Mouse (Mus musculus) kidney, postnatal 4 days (tissue): Measurements from ENCODE around the gene Mvb12b.
A peak's percentile ranks its signal among the peaks of the same experiment; 100 is the strongest.

Experiments used
- DNase-seq, 2 experiments: peaks; one replicate each; pipeline ENCODE4 v3.0.0; 2021; ENCODE audit warnings: mixed read lengths in 2 of 2

The Mvb12b gene

DNA sequence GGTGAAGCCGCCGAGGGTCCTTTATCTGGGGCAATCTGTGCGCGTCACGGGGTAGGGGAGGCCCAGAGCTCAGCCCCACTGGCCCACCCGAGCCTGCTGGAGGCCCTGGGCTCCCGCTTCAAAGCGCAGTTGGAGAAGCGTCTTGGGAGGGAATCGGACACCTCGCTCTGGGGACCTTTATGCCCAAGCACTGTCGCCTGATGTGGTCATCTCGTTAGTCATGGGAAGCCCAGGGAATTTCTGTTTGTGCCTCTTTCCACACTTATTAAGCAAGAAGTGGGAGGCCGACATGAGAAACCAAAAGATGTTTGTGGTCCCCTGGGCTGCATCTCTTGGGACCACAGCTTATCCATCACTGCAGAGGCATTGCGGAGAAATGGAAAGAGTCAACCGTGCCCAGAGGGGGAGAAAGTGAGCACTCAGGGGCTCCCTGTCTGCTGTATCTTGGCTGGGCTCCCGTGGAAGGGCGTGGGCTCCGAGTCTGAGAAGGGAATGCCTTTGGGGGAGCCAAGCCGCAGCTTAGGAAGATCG lies 169.9 kb downstream of the Mvb12b start:
- DNase-seq = peak in 1 of 2 experiments; percentile 30

DNA sequence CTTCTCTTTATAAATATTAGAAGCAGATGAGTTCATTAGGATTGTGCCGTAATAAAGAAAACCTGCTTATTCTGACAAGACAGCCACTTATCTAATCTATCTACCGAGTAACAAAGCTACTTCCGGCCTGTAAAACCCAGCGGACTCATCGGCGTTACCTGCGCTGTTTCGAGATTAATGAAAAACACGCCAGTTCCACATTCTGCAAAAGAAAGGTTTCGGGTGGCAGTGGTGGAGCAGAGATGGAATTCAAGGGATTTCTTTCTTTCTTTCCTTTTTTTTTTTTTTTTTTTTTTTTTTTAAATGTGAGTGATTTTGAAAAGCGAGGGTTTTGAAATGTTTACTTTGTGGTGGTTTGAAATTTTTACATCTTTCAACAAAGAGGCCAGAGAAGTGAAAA lies 170.4 kb downstream of the Mvb12b start:
- no peak for DNase-seq

DNA sequence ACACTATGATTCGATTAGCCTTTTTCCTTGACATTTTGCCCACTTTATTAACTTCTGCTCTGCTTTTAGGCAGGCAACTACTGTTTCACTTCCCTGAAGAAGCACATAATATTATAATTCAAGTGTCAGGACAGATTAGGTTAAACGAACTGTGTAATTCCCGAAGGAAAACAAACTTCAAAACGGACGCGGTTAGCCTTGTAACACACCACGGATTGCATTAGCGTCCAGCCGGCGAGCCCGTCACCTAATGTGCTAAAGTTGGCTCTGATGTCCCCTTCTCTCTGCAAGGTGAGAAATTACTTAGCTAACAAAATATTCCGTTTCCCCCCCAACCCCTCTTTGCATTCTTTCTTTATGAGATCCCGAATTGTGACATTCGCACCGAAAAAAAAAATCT lies 170.9 kb downstream of the Mvb12b start:
- DNase-seq = no peak

DNA sequence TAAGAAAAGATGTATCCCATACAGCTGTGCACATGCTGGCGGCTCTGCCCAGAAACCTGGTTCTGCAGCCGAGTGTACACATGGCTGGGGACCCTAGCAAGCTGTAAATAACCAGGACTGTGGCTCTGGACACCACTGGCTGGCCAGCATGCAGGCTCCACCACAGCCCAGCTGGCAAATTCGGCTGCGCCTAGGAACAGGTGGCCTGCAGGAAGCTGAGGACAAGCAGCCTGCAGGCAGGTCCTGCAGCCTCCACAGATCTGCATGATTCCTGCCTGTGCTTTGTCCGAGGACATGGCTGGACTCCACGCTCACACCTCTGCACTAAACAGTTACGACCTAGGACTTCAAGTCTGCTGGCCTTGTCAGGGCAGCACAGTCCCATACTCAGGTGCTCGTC lies 172.8 kb downstream of the Mvb12b start:
- DNase-seq = no peak

DNA sequence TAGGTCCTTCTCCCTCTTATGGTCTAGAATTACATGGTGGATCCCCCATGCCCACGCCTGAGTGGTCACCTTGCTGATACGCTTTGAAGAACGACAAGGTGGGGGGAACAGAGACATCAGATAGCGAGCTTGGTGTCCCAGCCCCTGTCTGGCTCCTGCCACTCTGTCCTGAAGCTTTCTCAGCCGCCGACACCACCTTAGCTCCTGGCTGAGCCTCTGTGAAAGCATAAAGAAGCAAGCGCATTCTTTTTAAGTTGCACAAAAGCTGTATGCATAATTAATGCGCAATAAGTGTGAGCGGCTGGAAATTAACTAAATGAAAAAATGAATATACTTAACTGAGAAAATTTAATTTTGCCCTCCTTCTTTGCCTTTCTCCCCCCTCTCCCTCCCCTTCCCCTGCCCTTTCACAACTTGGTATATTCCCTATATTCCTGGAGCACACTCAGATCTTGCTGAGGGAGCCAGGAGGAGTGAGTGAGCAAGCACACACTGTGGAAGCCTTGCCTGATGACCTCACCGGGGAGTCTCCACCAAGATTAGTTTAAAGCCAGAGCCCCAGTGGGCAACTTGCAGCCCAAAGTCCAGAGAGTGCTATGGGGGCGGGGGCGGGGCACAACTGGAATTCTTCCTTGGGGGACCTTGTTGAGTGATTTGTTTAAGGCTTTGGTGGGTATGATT lies 174.0 kb downstream of the Mvb12b start:
- no peak for DNase-seq

DNA sequence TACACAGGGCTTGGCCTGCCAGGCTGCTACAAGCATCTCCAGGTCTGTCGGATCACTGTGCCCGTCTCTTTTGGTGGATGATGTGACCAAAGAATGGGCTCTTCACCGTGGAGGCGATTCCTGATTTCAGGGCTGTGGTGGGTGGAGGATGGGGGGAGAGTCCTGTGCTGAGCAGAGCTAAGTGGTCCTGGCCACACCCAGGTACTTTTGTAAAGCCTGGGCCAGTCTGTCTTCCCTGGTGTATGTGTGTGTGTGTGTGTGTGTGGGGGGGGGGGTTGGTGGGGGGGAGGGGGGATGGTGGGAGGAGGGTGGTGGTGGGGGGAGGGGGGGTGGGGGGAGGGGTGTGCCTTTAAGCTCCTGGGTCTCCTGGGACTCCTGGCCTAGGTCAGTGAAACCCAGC lies 174.9 kb downstream of the Mvb12b start:
- DNase-seq = no peak

DNA sequence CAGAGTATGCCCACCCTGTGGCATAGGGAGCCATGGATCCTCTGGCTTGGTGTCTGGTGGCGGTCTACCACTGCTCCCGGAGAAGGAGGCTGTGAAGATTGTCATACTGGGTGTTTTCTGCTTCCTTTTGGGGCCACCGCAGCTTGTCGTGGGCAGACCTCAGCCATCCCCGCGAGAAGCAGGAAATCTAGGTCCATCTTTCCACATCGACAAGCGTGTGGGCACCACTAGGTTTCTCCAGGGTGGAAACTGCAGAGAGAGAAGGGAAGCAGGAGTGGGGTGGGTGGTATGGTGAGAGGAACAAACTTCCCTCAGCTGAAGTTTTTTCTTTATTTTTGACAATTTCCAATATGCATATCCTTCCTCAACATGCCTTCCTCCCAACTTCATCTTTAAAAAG lies 178.9 kb downstream of the Mvb12b start:
- no peak for DNase-seq

DNA sequence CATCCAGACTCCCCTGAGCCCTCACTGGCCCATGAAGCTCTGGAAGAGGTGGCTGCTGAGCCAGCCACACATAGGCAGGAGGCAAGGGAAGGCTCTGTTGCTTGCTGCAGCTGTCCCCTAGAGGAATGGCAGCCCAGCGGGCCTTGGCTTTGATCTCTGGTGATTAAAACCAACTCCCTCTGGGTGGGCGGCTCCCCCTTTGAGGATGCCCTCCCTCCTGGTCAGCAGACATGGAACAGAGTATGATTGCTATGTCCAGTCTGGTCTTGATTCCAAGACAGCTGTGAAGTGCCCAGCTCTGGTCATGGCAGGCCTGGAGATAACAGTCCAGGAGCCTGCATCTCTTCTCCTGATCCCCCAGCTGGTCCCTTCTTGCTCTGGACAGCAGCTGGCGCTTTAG lies 179.7 kb downstream of the Mvb12b start:
- no peak for DNase-seq

DNA sequence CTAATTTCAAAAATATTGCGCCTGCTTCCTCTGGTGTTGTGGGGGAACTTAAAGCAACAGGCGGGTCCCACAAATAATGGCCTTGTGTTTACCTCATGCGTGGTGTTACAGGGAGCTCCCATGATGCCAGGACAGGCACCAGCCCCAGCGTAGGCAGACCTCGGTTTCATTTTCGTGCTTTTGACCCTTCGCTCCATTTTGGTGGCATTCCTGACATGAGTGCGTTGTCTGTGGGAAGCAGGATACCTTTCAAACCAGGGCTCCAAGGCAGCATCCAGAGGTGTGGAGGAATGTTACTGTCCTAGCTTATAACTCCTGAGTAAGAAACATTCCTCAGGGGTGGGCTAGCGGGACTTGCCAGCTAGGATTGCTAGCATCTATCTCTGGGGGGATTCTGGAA lies 181.3 kb downstream of the Mvb12b start:
- DNase-seq = no peak

DNA sequence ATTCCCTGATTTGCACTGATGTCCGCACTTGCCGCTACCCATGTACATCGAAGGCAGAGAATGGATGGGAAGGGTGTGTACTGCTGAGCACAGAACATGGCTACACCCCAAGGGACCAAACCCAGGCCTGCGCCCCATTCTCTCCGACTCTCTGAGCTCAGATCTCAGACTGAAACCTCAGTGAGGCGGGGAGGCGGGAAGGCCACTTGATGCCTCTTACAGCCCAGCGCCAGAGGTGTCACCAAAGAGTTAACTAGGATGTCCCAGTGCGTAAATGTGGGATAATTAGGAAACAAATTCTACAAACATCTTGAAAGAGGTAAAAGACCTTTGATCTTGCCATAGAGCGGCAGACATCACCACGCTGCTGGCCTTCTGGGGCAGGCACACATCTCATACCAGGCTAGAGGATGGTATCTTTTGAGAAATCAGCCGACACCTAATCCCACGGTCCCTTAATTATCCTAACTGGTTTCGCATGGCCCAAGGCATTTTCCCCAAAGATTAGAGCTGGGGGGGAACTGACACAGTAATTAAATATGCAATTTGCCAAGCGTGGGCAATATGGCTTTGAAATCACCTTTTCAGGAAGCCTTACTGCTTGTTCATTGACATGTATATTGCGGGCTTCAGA lies 181.9 kb downstream of the Mvb12b start:
- DNase-seq = no peak

DNA sequence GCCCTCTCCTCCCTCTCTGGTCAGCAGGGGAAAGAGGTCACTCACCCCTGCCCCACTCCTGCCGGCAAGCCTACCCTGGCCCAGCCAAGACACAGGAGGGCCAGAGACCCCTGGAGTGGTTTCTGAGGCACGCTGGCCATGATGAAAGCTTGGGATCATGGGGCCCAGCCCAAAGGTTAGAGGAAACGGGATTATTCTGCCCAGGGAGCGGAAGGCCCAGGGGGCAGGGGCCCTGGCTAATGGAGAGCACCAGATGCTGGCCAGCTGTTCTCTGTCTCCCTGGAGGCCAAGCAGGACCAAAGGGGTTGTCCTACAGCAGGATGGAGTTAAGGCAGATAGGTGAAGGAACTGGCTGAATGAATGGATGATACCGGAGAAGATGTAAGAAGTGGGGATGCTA lies 184.5 kb downstream of the Mvb12b start:
- no peak for DNase-seq

DNA sequence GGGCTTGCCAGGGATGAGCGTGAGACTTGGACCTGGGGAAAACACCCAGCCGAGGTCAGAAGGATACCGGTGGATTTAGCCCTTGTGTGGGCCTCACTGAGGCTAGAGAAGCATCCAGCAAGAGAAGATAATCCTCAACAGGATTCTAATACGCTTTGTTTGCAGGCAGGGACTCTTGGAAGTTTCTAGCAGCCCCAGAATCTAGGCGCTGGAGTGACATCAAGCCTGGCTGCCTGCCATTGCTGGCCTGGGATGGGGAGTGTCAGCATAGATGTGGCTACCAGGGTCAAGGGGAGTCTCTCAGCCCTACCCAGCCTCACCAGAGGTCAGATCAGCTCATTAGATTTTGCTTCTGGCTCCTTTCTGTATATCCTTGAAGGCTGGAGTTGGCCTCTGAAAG lies 185.0 kb downstream of the Mvb12b start:
- peak; percentile 58 to 61 for DNase-seq

DNA sequence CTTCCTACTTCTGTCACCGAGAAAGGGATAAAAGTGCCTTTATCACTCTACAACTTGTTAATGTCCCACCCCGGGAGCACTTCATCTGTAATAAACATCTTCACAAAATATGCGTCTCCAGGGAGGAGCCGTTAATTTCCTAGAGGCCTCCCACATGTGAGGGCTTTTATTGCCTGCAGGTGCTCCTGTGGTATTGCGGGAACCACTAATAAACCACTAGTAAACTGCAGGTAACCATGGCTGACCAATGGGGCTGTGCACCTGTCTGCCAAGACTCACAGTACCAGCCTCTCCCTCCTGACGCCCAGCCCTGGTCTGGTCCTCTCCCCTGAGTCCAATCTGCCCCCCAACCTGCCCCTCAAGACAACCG lies 186.3 kb downstream of the Mvb12b start:
- DNase-seq = no peak

DNA sequence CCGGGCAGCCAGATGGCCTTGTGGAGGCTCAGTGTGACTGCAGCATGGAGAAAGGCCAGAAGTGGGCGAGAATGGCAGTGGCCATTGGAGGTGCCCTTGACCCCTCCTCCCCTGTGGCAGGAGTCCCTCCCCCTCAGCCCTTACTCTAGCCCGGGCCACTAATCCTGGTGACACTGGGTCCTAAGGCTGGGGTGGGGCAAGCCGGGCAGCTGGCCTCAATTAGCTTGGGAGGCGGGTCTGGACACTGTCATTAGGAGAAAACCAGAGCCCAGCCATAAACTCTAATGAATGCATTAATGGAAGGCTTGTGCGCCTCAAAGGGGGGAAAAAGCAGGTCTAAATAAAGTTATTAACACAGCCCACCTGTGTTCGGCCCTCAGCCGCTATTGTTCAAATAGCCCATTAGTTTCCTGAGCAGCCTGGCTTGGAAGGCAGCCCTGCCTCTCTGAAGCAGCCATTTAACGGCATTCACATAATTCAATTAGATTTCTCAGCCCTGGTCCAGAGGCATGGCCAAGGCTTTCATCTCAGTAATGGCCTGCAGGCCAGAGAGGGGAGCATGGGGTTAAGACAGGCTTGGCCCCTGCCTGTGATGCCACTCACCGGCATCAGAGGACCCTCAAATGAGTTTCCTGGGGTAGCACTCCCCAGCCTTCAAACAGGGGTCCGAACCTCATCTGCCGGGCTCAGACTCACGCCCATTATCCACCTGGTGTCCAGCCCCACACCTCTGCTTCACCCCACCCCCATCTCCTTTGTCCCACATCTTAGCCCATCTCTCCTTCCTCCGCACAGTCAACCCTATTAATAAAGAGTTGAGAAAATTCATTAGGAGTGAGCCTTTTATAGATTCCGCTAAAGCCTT lies 186.9 kb downstream of the Mvb12b start:
- no peak for DNase-seq

DNA sequence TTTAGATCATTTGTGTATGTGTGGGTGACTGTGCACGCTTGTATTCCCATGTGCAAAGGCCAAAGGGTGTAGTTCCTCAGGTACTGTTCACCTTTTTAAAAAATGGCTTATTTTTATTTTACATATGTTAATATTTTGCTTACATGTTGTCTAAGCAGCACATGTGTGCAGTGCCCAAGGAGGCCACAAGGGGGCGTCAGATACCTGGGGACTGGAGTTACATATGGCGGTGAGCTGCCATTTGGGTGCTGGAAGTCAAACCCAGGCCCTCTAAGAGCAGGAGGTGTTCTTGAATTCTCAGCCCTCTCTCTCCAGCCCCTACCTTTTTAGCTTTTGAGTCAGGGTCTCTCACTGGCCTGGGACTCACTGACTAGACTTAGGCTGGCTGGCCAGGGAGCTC lies 188.8 kb downstream of the Mvb12b start:
- DNase-seq = no peak

DNA sequence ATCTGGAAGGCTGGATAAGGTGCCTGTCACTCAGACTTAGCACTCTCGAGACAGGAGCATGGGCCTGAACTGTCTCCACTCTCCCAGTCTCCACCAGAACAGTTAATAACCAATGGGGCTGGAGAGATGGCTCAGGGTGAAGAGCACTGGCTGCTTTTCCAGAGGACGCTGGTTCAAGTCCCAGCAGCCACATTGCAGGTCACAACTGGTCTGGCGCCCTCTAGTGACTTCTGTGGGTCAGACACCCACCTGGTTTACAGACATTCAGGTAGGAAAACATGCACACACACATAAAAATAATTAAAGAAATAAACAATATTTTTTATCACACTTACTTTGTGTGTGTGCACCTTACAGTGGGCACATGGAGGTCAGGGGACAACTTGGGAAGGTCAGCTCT lies 191.3 kb downstream of the Mvb12b start:
- no peak for DNase-seq

DNA sequence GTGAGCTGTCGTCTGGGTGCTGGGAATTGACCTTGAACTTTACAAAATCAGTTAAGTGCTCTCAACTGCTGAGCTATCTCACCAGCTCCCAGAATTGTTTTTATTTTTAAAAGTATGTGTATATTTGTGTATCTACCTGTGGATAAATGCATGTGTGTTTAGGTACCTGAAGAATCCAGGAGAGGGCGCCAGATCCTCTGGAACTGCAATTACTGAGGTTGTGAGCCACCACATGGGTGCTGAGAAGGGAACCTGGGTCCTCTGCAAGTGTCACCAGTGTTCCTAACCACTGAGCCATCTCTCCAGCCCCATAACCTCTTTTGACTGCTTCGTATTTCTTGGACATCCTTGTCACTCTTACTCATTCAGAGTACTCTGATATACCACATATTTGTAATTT lies 193.8 kb downstream of the Mvb12b start:
- no peak for DNase-seq

DNA sequence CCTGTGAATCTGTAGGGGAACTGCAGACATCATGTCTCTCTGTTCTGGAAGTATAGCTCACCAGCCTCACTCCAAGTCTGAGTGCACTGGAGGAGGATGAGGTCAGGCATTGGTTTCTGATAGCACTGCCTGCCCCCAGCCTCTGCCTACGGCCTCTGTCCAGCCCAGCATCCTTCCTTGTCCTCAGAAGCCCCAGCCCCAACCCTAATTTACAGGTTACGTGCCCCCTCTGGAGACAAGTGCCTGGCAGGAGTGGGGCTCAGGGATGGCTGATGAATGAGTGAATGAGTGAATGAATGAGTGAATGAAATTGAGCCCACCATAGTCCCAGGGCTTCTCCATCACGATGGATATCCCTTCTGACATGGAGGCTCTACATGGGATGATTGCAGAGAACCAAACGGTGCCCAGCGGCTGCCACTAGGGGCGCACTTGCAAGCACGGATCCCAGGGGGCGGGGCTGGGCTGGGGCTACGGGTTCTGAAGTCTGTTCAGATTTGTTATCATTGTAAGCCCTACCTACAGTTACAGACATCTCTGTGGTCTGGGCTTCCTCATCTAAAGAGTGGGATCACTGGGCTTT lies 197.8 kb downstream of the Mvb12b start:
- DNase-seq = peak; percentile 82 to 83

DNA sequence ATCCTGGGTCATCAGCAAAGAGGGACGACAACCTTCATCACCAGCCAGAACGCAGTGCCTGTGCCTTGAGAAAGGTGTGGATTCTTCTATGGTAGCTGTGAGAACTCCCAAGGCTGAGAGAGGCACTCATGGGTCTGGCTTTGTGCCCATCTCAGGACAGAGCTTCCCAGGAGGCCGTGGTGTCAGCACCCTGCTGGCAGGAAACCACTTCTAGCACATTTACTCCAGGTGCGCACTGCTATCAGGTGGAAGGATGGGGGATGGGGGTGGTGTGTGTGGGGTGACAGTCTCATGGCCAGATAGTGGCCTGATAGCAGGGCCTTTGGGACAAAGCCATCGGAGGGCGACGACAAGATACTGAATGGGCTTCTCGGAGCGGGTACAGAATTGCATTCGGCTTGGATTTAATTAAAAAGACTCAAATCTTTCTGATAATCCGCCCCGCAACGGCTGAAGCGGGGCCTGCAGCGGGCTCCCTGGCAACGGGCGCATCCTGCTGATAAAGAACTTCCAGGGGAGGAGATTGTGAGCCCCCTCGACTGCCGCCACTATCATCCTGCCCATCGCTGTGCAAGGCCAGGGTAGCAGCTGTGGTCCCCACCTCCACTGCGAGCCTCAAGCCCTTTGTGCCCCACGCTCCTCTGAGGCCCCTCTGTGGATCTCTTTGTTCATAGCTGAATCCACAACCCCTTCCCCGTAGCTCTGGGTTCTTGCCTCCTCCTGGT lies 198.4 kb downstream of the Mvb12b start:
- no peak for DNase-seq

DNA sequence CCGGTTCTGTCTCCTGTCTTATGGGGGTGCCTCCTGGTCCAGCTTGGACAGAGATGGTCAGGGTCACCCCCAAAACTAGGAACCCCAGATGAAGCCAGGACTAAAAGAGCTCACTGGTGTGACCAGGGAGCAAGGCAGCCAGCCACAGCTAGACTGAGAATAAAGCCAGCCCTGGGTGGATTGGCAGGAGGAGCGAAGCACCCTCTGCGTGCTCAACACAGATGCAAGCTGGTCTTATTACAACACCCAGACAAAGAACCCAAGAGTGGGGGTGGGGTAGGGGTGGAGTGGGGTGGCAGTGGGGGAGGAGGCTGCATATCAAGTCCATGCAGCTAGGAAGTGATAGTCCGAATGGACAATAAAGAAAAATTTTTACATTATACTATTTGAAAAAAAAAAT lies 204.2 kb downstream of the Mvb12b start:
- DNase-seq = no peak

DNA sequence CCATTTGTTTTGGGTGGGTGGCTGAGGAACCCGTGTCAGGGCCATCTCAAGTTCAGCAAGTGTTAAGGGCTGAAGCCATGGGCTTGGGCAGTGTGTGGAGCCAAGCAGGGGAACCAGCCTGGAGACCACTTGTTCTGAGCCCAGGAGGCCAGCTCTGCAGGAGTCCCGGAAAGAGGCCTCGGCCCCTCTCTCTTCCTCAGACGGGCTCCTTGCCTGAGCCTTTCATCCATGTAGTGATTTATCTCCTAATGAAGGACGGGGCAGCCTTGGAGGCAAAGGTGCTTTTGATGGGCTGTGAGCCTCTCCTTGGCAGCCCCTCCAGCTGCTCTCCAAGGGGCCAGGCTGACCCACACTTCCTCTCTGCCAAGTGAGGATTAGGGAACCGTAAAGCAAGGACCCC lies 204.7 kb downstream of the Mvb12b start:
- DNase-seq = no peak

DNA sequence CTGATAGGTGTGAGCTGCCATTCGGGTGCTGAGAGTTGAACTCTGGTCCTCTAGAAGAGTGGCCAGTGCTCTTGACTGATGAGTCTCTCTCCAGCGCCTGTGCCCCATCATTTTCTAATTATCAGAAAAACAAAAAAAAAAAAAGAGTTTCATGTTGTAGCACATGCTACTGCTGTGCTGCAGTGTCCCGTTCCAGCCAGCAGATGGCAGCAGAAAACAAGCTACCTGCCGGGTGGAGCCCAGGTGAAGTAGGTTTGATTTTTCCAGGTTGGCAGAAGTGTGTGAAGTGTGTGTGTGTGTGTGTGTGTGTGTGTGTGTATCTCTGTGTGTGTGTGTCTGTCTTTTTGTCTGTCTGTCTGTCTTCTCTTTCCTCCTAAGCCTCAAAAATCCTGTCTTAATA lies 205.5 kb downstream of the Mvb12b start:
- peak; percentile 87 to 88 for DNase-seq
